8 mouse cellular contexts compared by ENCODE assay signal in genomic region chr19:5842785-5843730, GRCm38 (mm10). TPM values are rescaled to one million over a fixed set of nuclear protein-coding genes. Genes with fewer than 3 reads are reported as not detected.
DNase-seq lines count a peak whose midpoint lies in the region; ATAC-seq and TF ChIP-seq lines count a peak whose summit lies in the region.

No protein-coding gene starts in this region.

- ATAC-seq in heart, embryonic 15.5 days (replicated peaks; ENCODE audit: insufficient number of reproducible peaks, insufficient read depth, low FRiP score, low read depth), result no peak
- no peak for ATAC-seq in limb, embryonic 13.5 days (ENCODE audit: low FRiP score, low read depth)
- no peak for ATAC-seq in neural tube, embryonic 14.5 days (ENCODE audit: low read depth)
- no peak for ATAC-seq in erythroid progenitor cell, adult 5-6 weeks (replicated peaks; ENCODE audit: low FRiP score, poor library complexity, severe bottlenecking)

- peak overlapping the region; percentile 98 for H3K27ac ChIP-seq in heart, embryonic 15.5 days
- H3K27ac ChIP-seq in limb, embryonic 13.5 days, result peak overlapping the region; percentile 7; the same call in 1 of the 2 replicates
- H3K27ac ChIP-seq in neural tube, embryonic 14.5 days (ENCODE audit: low read depth, low read length), result peak overlapping the region; percentile 28; the same call in 1 of the 2 replicates

- WGBS in heart, embryonic 15.5 days, result 74% methylated on average over 9 of the region's 9 CpGs
- WGBS in limb, embryonic 13.5 days, result 69% methylated on average over 9 of the region's 9 CpGs
- WGBS in neural tube, embryonic 14.5 days, result 56% methylated on average over 9 of the region's 9 CpGs

- DNase-seq in heart, adult 18-20 months, result peak; percentile 75 to 77
- no peak for DNase-seq in heart, adult 8-10 months (ENCODE audit: low spot score)
- DNase-seq in brain, embryonic 14.5 days (ENCODE audit: low read depth), result peak; percentile 75
- DNase-seq in cerebellum, adult 18-20 months, result no peak

- H3K4me1 ChIP-seq in heart, embryonic 15.5 days (replicated peaks), result peaks cover 79% of the 10 kb centered on the region
- H3K4me1 ChIP-seq in limb, embryonic 13.5 days, result peaks cover 76% of the 10 kb centered on the region
- peaks cover 27% of the 10 kb centered on the region for H3K4me1 ChIP-seq in neural tube, embryonic 14.5 days (ENCODE audit: control insufficient read depth, insufficient read depth, low read length)

- H3K27me3 ChIP-seq in heart, embryonic 15.5 days, result no peaks in the 10 kb centered on the region
- H3K27me3 ChIP-seq in limb, embryonic 13.5 days, result no peaks in the 10 kb centered on the region
- no peaks in the 10 kb centered on the region for H3K27me3 ChIP-seq in neural tube, embryonic 14.5 days (ENCODE audit: control insufficient read depth, insufficient read depth, low read length)

- H3K4me2 ChIP-seq in heart, embryonic 15.5 days, result peak overlapping the region; percentile 58
- peak overlapping the region; percentile 71 for H3K4me2 ChIP-seq in limb, embryonic 13.5 days (replicated peaks)
- peak overlapping the region; percentile 18; the same call in 1 of the 2 replicates for H3K4me2 ChIP-seq in neural tube, embryonic 14.5 days (ENCODE audit: low read depth, low read length)

- H3K36me3 ChIP-seq in heart, embryonic 15.5 days, result no peaks in the 10 kb centered on the region
- H3K36me3 ChIP-seq in limb, embryonic 13.5 days, result no peaks in the 10 kb centered on the region
- H3K36me3 ChIP-seq in neural tube, embryonic 14.5 days (ENCODE audit: control insufficient read depth, insufficient read depth, low read length), result no peaks in the 10 kb centered on the region

- no peak for TF ChIP-seq POLR2A in brain, embryonic 14.5 days (IDR thresholded peaks at IDR 0.05; ENCODE audit: borderline replicate concordance, extremely low read depth, insufficient read depth, insufficient read length, poor library complexity, severe bottlenecking)

- peak overlapping the region; percentile 38 for H3K4me3 ChIP-seq in heart, embryonic 15.5 days
- H3K4me3 ChIP-seq in limb, embryonic 13.5 days, result peak overlapping the region; percentile 42
- H3K4me3 ChIP-seq in neural tube, embryonic 14.5 days (ENCODE audit: low read depth, low read length), result no peak overlapping the region

- no peaks in the 10 kb centered on the region for H3K9me3 ChIP-seq in heart, embryonic 15.5 days (replicated peaks)
- H3K9me3 ChIP-seq in limb, embryonic 13.5 days, result no peaks in the 10 kb centered on the region
- no peaks in the 10 kb centered on the region for H3K9me3 ChIP-seq in neural tube, embryonic 14.5 days (ENCODE audit: control insufficient read depth, low read length)

- TF ChIP-seq CTCF in brain, embryonic 14.5 days (IDR thresholded peaks at IDR 0.05; ENCODE audit: borderline replicate concordance, extremely low read depth, insufficient read depth, insufficient read length), result no peak

- 0 out of 2 replicates have a peak overlapping the region, but pooled peaks have one; percentile 42 for H3K9ac ChIP-seq in heart, embryonic 15.5 days
- no peak overlapping the region; the same call in 1 of the 2 replicates for H3K9ac ChIP-seq in limb, embryonic 13.5 days
- H3K9ac ChIP-seq in neural tube, embryonic 14.5 days (replicated peaks; ENCODE audit: low read depth, low read length), result no peak overlapping the region

RNA-seq across cellular contexts. Expression of gene Frmd8, which starts 32.0 kb away (rescaled TPM):
- total RNA-seq in heart, adult 18-20 months (2021), result 10 to 100 TPM in 1 of 2 experiments, 1 to 10 TPM in 1; 7.2 to 10.6 TPM
- total RNA-seq in heart, adult 8-10 months (2022), result 1 to 10 TPM; 7.1 to 8.1 (median 7.5) TPM
- 18.9 and 21.3 TPM in 2 replicates for polyA plus RNA-seq in brain, embryonic 14.5 days (2012; rRNA removed)
- polyA plus RNA-seq in heart, embryonic 15.5 days (2015; fragmentation: Nextera tagmentation; extraction: Ambion mirVana), result 25.1 and 35.1 TPM in 2 replicates
- polyA plus RNA-seq in limb, embryonic 13.5 days (2015; fragmentation: Nextera tagmentation; extraction: Ambion mirVana), result 30.1 and 32.2 TPM in 2 replicates
- 9.4 and 12.7 TPM in 2 replicates for polyA plus RNA-seq in neural tube, embryonic 14.5 days (2014; fragmentation: Nextera tagmentation; extraction: Ambion mirVana)
- total RNA-seq in erythroid progenitor cell, adult 5-6 weeks (2015; ENCODE audit: low replicate concordance), result 3.6 and 9.2 TPM in 2 replicates
- total RNA-seq in erythroid progenitor cell, adult 5-6 weeks (2017; ENCODE audit: low replicate concordance), result 4.2 and 6.0 TPM in 2 replicates

RNA-seq across cellular contexts. Expression of gene Slc25a45, which starts 34.5 kb away (rescaled TPM):
- 1 to 10 TPM; 2.6 to 2.8 TPM for total RNA-seq in heart, adult 18-20 months (2021)
- total RNA-seq in heart, adult 8-10 months (2022), result 1 to 10 TPM; 2.4 to 3.8 (median 2.8) TPM
- polyA plus RNA-seq in brain, embryonic 14.5 days (2012; rRNA removed), result 2.6 and 3.5 TPM in 2 replicates
- 3.2 and 4.2 TPM in 2 replicates for polyA plus RNA-seq in heart, embryonic 15.5 days (2015; fragmentation: Nextera tagmentation; extraction: Ambion mirVana)
- polyA plus RNA-seq in limb, embryonic 13.5 days (2015; fragmentation: Nextera tagmentation; extraction: Ambion mirVana), result 2.3 and 2.4 TPM in 2 replicates
- 0.59 and 1.3 TPM in 2 replicates for polyA plus RNA-seq in neural tube, embryonic 14.5 days (2014; fragmentation: Nextera tagmentation; extraction: Ambion mirVana)
- total RNA-seq in erythroid progenitor cell, adult 5-6 weeks (2015; ENCODE audit: low replicate concordance), result 2.9 and 8.8 TPM in 2 replicates
- 7.2 and 7.8 TPM in 2 replicates for total RNA-seq in erythroid progenitor cell, adult 5-6 weeks (2017; ENCODE audit: low replicate concordance)

RNA-seq across cellular contexts. Expression of gene Tigd3, which starts 50.9 kb away (rescaled TPM):
- under 1 TPM in 1 of 2 experiments, not detected in 1; 0.35 TPM for total RNA-seq in heart, adult 18-20 months (2021)
- under 1 TPM; 0.23 to 0.50 (median 0.34) TPM for total RNA-seq in heart, adult 8-10 months (2022)
- polyA plus RNA-seq in brain, embryonic 14.5 days (2012; rRNA removed), result 15.2 and 15.5 TPM in 2 replicates
- 1.2 and 2.0 TPM in 2 replicates for polyA plus RNA-seq in heart, embryonic 15.5 days (2015; fragmentation: Nextera tagmentation; extraction: Ambion mirVana)
- polyA plus RNA-seq in limb, embryonic 13.5 days (2015; fragmentation: Nextera tagmentation; extraction: Ambion mirVana), result 4.7 and 5.5 TPM in 2 replicates
- 11.4 and 12.8 TPM in 2 replicates for polyA plus RNA-seq in neural tube, embryonic 14.5 days (2014; fragmentation: Nextera tagmentation; extraction: Ambion mirVana)
- 3.8 and 4.7 TPM in 2 replicates for total RNA-seq in erythroid progenitor cell, adult 5-6 weeks (2015; ENCODE audit: low replicate concordance)
- 8.2 and 9.4 TPM in 2 replicates for total RNA-seq in erythroid progenitor cell, adult 5-6 weeks (2017; ENCODE audit: low replicate concordance)

Comparison
In these comparisons a context has a peak if more than half of its experiments do, and no peak if none do; other contexts are left out.
1. DNase-seq: peak in heart, adult 18-20 months (2 of 2) and brain, embryonic 14.5 days (single experiment); none in heart, adult 8-10 months (single experiment) and cerebellum, adult 18-20 months (0 of 2).
2. H3K27ac ChIP-seq: peak in every context shown above with its lines; median percentile 98 in heart, embryonic 15.5 days; 28 in neural tube, embryonic 14.5 days; 7 in limb, embryonic 13.5 days.
3. H3K4me2 ChIP-seq: peak in every context shown above with its lines; median percentile 71 in limb, embryonic 13.5 days; 58 in heart, embryonic 15.5 days; 18 in neural tube, embryonic 14.5 days.